Mouse (Mus musculus) liver, embryonic 13.5 days (tissue): ENCODE measurements at regions not wholly inside any gene's neighbourhood (a gene's known extent, or its start where the extent isn't known, plus 50 kb on each side); places are given as distances from the start of the nearest gene placed in this dataset.

Source experiments
- ATAC-seq: fragments of 200-750 bp; cut with Nextera tagmentation; 2 replicates; pipeline ENCODE4 v1.8.0; 2017; ENCODE audit warnings: low read depth, mild to moderate bottlenecking, moderate number of reproducible peaks, moderate library complexity
- DNase-seq: peaks from one replicate; pipeline ENCODE4 v3.0.0; 2022
- H3K27ac ChIP-seq: fragments of 300-500 bp; sonication (generic); 2 replicates; pipeline ENCODE4 v1.5.1; 2015; ENCODE audit warnings: moderate library complexity, mild to moderate bottlenecking, inconsistent platforms
- H3K27me3 ChIP-seq: fragments of 300-500 bp; sonication (generic); 2 replicates; pipeline ENCODE4 v1.6.1; 2015; ENCODE audit warnings: mild to moderate bottlenecking, inconsistent platforms
- H3K36me3 ChIP-seq: fragments of 300-500 bp; sonication (generic); 2 replicates; pipeline ENCODE4 v1.6.1; 2015; ENCODE audit warnings: mild to moderate bottlenecking, inconsistent platforms
- H3K4me1 ChIP-seq: fragments of 300-500 bp; sonication (generic); replicated peaks from 2 replicates; pipeline ENCODE4 v1.6.1; 2015; ENCODE audit warnings: inconsistent platforms
- H3K4me2 ChIP-seq: fragments of 300-500 bp; sonication (generic); 2 replicates; pipeline ENCODE4 v1.6.1; 2015; ENCODE audit warnings: inconsistent platforms, mild to moderate bottlenecking, moderate library complexity
- H3K4me3 ChIP-seq: fragments of 300-500 bp; sonication (generic); replicated peaks from 2 replicates; pipeline ENCODE4 v1.5.1; 2015; ENCODE audit warnings: mild to moderate bottlenecking, inconsistent platforms
- H3K9ac ChIP-seq: fragments of 300-500 bp; sonication (generic); 2 replicates; pipeline ENCODE4 v1.6.1; 2015; ENCODE audit warnings: mild to moderate bottlenecking, inconsistent platforms
- H3K9me3 ChIP-seq: fragments of 300-500 bp; sonication (generic); replicated peaks from 2 replicates; pipeline ENCODE4 v1.6.1; 2016; ENCODE audit warnings: inconsistent platforms
- WGBS: fragments of 180-500 bp; shearing (Covaris S2); methylation state at CpG from one replicate; pipeline ENCODE4 v1.1.7; 2015; ENCODE audit not compliant: insufficient replicate concordance; 5-methylcytosine and 5-hydroxymethylcytosine counted together

DNA sequence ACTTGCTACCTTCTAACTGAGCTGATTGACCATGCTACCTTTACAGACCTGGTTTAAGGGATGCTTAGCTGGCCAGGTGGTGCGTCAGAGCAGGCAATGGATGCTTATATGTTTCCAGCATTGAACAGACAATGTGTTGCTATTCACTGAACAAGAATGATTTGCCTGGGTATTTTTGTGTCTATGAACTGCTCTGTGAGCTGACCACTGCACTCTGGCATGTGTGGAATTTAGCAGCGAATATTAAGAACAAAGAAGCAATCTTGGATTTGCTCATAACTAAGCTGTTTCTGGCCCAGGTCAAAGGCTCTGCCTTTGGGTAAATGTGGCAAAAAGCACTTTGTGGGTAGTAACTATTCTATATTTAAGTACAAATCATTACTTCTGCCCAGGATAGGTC is 58.3 kb upstream of the Ccdc39 start:
- H3K4me1 ChIP-seq: no peaks in the 10 kb centered on the region
- DNase-seq (no peak), ATAC-seq (no peak)
- no peak overlapping the region for H3K4me2 ChIP-seq
- H3K9ac ChIP-seq: no peak overlapping the region
- H3K9me3 ChIP-seq: no peaks in the 10 kb centered on the region
- no peaks in the 10 kb centered on the region for H3K27me3 ChIP-seq
- no peak overlapping the region for H3K27ac ChIP-seq
- H3K4me3 ChIP-seq: no peak overlapping the region
- no peaks in the 10 kb centered on the region for H3K36me3 ChIP-seq
- 57% methylated on average over 2 of the region's 2 CpGs for WGBS

DNA sequence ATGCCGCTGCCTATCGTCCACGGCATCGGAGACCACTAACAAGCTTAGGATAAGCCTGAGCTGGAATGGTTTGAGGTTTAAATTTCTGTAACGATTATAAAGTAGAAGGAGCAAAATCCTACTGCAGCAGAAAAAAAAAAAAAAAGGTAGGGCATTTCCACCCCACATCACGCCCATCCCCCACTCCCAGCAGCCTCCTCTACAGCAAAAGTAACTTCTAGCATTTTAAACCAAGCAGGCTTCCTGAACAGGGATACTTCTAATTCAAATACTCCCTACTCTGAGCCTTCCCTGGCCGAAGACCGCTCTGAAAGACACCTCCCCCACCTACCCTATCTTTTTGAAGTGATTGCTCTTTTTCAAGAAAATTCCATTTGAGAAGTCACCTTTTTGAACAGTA is 59.2 kb upstream of the Ccdc39 start:
- Histone ChIP-seq H3K4me3 (no peak overlapping the region), H3K9ac (no peak overlapping the region), H3K4me2 (no peak overlapping the region), H3K9me3 (no peaks in the 10 kb centered on the region), H3K27ac (no peak overlapping the region), H3K27me3 (no peaks in the 10 kb centered on the region), H3K4me1 (no peaks in the 10 kb centered on the region), H3K36me3 (no peaks in the 10 kb centered on the region)
- 69% methylated on average over 8 of the region's 8 CpGs for WGBS
- DNase-seq (no peak), ATAC-seq (no peak)

GRCm38 (mm10) chr3:33903816-33904215 is 59.7 kb upstream of the Ccdc39 start:
- Histone ChIP-seq H3K9ac (no peak overlapping the region), H3K4me1 (no peaks in the 10 kb centered on the region), H3K27ac (no peak overlapping the region), H3K27me3 (no peaks in the 10 kb centered on the region), H3K4me3 (no peak overlapping the region), H3K36me3 (no peaks in the 10 kb centered on the region), H3K9me3 (no peaks in the 10 kb centered on the region), H3K4me2 (no peak overlapping the region)
- ATAC-seq: no peak
- 43% methylated on average over 4 of the region's 4 CpGs for WGBS
- no peak for DNase-seq

DNA sequence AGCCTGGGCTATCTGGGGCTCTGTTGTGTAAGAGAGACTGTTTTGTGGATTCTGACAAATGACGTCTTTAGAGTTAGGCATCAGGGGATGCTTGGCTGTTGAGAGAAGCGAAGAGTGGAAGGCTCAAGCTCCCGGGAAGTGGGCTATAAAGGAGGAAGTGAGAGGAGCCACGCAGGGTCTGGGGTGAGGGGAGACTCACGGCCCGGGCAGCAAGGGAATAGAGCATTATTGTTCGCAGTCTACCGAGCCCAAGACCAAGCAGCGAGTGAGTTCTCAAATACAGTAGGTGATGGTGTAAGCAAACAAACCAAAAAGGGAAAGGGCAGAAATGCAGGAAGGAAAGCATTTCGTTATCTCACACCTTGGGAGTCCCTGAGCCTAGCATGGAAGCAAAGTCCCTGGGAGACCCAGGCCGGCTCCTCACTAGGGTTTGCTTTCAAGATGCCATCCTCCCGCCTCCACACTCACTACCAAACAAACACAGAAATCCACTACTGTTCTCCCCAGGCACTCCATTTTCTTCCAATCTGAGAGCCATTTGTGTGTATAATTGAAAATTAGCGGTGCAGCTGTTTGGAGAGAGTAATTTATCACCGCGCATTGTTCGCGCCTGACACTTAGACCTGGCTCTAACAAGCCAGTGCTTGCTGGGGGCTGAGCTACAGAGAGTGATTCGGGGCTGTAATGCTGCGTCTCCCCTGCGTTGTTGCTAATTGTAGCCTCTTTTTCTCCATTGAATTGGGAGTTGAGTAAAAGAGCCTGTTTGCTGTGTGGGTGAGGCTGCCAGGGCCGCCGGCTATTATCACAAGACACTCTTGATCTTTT is 61.0 kb upstream of the Ccdc39 start:
- no peak overlapping the region for H3K4me3 ChIP-seq
- H3K27me3 ChIP-seq: no peaks in the 10 kb centered on the region
- ATAC-seq (no peak), DNase-seq (no peak)
- no peaks in the 10 kb centered on the region for H3K4me1 ChIP-seq
- no peak overlapping the region for H3K4me2 ChIP-seq
- H3K9ac ChIP-seq: no peak overlapping the region
- no peaks in the 10 kb centered on the region for H3K36me3 ChIP-seq
- H3K9me3 ChIP-seq: no peaks in the 10 kb centered on the region
- H3K27ac ChIP-seq: no peak overlapping the region
- 49% methylated on average over 22 of the region's 22 CpGs for WGBS

DNA sequence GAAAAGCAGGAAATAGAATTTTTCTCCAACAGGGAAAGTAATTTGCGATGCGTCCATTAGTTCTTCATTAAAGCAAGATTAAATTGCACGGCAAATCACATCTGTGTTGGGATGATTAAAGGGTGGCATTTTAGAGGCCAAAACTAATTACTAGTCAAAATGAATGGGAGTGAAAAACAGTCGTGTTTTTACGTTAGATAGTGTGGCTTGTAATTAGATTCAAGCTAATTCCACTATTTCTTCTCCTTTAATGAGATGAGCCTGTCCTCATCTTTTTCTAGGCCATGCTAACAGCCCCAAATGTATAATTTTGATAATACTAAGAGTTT is 61.5 kb upstream of the Ccdc39 start:
- 58% methylated on average over 5 of the region's 5 CpGs for WGBS
- Histone ChIP-seq H3K36me3 (no peaks in the 10 kb centered on the region), H3K27ac (no peak overlapping the region), H3K4me1 (no peaks in the 10 kb centered on the region), H3K4me3 (no peak overlapping the region), H3K27me3 (no peaks in the 10 kb centered on the region), H3K9me3 (no peaks in the 10 kb centered on the region), H3K9ac (no peak overlapping the region), H3K4me2 (no peak overlapping the region)
- ATAC-seq: no peak
- no peak for DNase-seq

GRCm38 (mm10) chr3:33907061-33907460 is 63.0 kb upstream of the Ccdc39 start:
- Histone ChIP-seq H3K9ac (no peak overlapping the region), H3K9me3 (no peaks in the 10 kb centered on the region), H3K4me2 (no peak overlapping the region), H3K4me1 (no peaks in the 10 kb centered on the region), H3K36me3 (no peaks in the 10 kb centered on the region), H3K27ac (no peak overlapping the region), H3K4me3 (no peak overlapping the region), H3K27me3 (no peaks in the 10 kb centered on the region)
- DNase-seq (no peak), ATAC-seq (no peak)
- WGBS: 61% methylated on average over 8 of the region's 8 CpGs

- no peak overlapping the region for H3K4me3 ChIP-seq
- no peak overlapping the region for H3K9ac ChIP-seq
- DNase-seq (no peak), ATAC-seq (no peak)
- H3K9me3 ChIP-seq: no peaks in the 10 kb centered on the region
- H3K27me3 ChIP-seq: no peaks in the 10 kb centered on the region
- no peaks in the 10 kb centered on the region for H3K4me1 ChIP-seq
- 65% methylated on average over 9 of the region's 9 CpGs for WGBS
- no peak overlapping the region for H3K4me2 ChIP-seq
- H3K36me3 ChIP-seq: no peaks in the 10 kb centered on the region
- H3K27ac ChIP-seq: no peak overlapping the region
Observed at GRCm38 (mm10) chr3:33911559-33911958, 67.4 kb upstream of the Ccdc39 start.

DNA sequence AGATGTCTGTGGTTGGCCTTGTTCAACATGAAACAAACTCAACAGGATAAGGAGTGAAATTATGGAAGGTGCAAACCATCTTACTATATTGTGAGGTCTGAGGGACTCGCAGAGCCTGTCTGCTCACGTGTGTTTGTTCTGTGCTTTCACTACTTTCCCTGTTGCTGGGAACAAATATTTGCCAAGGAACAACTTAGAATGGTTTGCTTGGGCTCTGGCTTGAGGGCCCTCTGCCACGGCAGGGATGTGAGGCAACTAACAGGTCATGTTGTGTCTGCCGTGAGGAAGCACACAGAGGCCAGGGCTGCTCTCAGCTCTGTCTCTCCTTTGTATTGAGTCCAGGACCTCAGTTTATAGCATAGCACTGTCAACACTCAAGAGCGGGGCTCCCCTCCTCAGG is 69.4 kb upstream of the Ccdc39 start:
- H3K27ac ChIP-seq: no peak overlapping the region
- H3K4me1 ChIP-seq: no peaks in the 10 kb centered on the region
- ATAC-seq (no peak), DNase-seq (no peak)
- no peak overlapping the region for H3K4me2 ChIP-seq
- no peak overlapping the region for H3K4me3 ChIP-seq
- H3K9me3 ChIP-seq: no peaks in the 10 kb centered on the region
- 57% methylated on average over 5 of the region's 5 CpGs for WGBS
- H3K27me3 ChIP-seq: no peaks in the 10 kb centered on the region
- H3K36me3 ChIP-seq: no peaks in the 10 kb centered on the region
- H3K9ac ChIP-seq: no peak overlapping the region

GRCm38 (mm10) chr3:33914386-33914785 is 70.3 kb upstream of the Ccdc39 start:
- H3K36me3 ChIP-seq: no peaks in the 10 kb centered on the region
- ATAC-seq (no peak), DNase-seq (no peak)
- 54% methylated on average over 9 of the region's 9 CpGs for WGBS
- H3K4me2 ChIP-seq: no peak overlapping the region
- H3K27me3 ChIP-seq: no peaks in the 10 kb centered on the region
- H3K9me3 ChIP-seq: no peaks in the 10 kb centered on the region
- no peak overlapping the region for H3K9ac ChIP-seq
- H3K4me1 ChIP-seq: no peaks in the 10 kb centered on the region
- no peak overlapping the region for H3K4me3 ChIP-seq
- no peak overlapping the region for H3K27ac ChIP-seq

DNA sequence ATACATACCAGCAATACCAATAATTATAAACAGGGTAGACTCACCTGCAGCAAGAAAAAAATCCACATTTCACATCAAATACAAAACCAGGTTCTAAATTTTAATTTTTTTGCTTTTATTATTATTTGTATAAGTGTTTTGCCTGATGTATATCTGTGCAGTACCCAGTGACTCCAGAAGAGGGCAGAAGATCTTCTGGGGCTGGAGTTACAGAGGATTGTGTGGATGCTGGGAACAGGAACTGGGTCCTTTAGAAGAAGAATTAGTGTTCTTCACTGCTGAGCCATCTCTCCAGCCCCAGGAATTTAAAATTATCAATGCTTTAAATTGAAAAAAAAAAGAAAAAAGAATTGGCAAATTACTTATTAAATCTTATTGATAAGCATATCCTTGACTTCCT is 71.7 kb upstream of the Ccdc39 start:
- no peak overlapping the region for H3K27ac ChIP-seq
- no peak for ATAC-seq
- H3K9me3 ChIP-seq: no peaks in the 10 kb centered on the region
- no peaks in the 10 kb centered on the region for H3K36me3 ChIP-seq
- H3K9ac ChIP-seq: no peak overlapping the region
- no peak overlapping the region for H3K4me3 ChIP-seq
- no peak overlapping the region for H3K4me2 ChIP-seq
- no peaks in the 10 kb centered on the region for H3K4me1 ChIP-seq
- no peak for DNase-seq
- no peaks in the 10 kb centered on the region for H3K27me3 ChIP-seq

DNA sequence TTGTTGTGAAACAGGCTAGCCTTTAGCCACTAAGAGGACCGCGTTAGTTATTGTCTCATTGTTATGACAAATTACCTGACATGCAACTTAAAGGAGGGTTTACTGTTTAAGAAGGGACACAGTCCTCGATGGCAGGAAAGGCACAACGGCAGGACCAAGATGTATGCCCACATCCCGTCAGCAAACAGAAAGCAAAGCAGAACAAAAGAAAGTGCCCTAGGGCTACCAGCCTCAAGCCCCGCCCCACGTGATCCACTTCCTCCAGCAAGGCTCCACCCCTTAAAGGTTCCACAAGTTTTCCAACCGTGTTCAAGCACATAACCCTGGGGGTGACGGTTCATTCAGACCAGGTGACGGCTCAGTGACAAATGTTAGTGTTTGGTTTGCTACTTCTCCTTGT is 72.2 kb upstream of the Ccdc39 start:
- DNase-seq (no peak), ATAC-seq (no peak)
- H3K9ac ChIP-seq: no peak overlapping the region

DNA sequence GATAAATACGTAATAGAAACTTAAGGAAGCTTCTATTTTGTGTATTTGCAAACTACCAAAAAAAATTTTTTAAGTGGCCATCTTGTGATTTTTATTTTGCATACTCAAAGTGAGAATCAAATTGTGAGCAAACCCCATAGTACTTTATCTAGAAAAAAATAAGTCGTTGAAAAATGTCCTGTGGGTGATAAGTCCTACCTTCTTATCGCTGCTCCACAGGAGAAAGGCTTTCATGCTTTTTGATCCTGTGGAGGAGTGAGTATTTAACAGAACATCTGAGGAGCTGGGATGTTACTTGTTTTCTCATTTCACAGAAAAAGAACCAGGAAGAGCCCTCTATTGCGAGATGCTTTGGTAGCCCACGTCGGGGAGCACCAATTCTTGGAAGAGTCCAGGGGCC is 72.7 kb upstream of the Ccdc39 start:
- Histone ChIP-seq H3K4me1 (no peaks in the 10 kb centered on the region), H3K9ac (no peak overlapping the region), H3K4me2 (no peak overlapping the region), H3K4me3 (no peak overlapping the region), H3K36me3 (no peaks in the 10 kb centered on the region), H3K9me3 (no peaks in the 10 kb centered on the region), H3K27ac (peak overlapping the region; percentile 21; the same call in 1 of the 2 replicates), H3K27me3 (no peaks in the 10 kb centered on the region)
- DNase-seq: no peak
- no peak for ATAC-seq
- WGBS: 57% methylated on average over 6 of the region's 6 CpGs

More for the DNA sequence above, 72.2 kb upstream of the Ccdc39 start:
- no peaks in the 10 kb centered on the region for H3K36me3 ChIP-seq
- no peaks in the 10 kb centered on the region for H3K9me3 ChIP-seq
- H3K27me3 ChIP-seq: no peaks in the 10 kb centered on the region
- WGBS: 71% methylated on average over 10 of the region's 10 CpGs
- H3K4me1 ChIP-seq: no peaks in the 10 kb centered on the region
- no peak overlapping the region for H3K4me3 ChIP-seq
- no peak overlapping the region for H3K27ac ChIP-seq
- no peak overlapping the region for H3K4me2 ChIP-seq
